Mouse (Mus musculus): ENCODE results near the gene Notum.

GRCm38 (mm10) chr11:120641255-120641654 is 19.7 kb downstream of the Notum start:
- TF ChIP-seq POLR2A (IDR thresholded peaks at IDR 0.05; ENCODE audit: extremely low read depth, insufficient read depth, low read length) (no peak), CTCF (IDR thresholded peaks at IDR 0.05; ENCODE audit: low read depth, low read length) (no peak)
